Mouse (Mus musculus) forebrain, embryonic 16.5 days (tissue): ENCODE data around the gene Col20a1. TPM values are rescaled to one million over a fixed set of nuclear protein-coding genes. Genes with fewer than 3 reads are reported as not detected.

ENCODE experiments used
- ATAC-seq: fragments of 200-750 bp; cut with Nextera tagmentation; 2 replicates; pipeline ENCODE4 v1.8.0; 2017; ENCODE audit warnings: mild to moderate bottlenecking, moderate library complexity
- H3K27ac ChIP-seq: fragments of 300-500 bp; sonication (generic); 2 replicates; pipeline ENCODE4 v1.5.1; 2014; ENCODE audit warnings: low read length, control low read depth
- H3K27me3 ChIP-seq: fragments of 300-500 bp; sonication (generic); replicated peaks from 2 replicates; pipeline ENCODE4 v1.6.1; 2014; ENCODE audit warnings: low read length; ENCODE audit not compliant: control insufficient read depth, insufficient read depth
- H3K36me3 ChIP-seq: fragments of 300-500 bp; sonication (generic); 2 replicates; pipeline ENCODE4 v1.6.1; 2014; ENCODE audit not compliant: control insufficient read depth, insufficient read depth
- H3K4me1 ChIP-seq: fragments of 300-500 bp; sonication (generic); replicated peaks from 2 replicates; pipeline ENCODE4 v1.6.1; 2014; ENCODE audit warnings: low read length; ENCODE audit not compliant: control insufficient read depth, insufficient read depth
- H3K4me2 ChIP-seq: fragments of 300-500 bp; sonication (generic); 2 replicates; pipeline ENCODE4 v1.6.1; 2014; ENCODE audit warnings: mild to moderate bottlenecking, low read length, control low read depth
- H3K4me3 ChIP-seq: fragments of 300-500 bp; sonication (generic); replicated peaks from 2 replicates; pipeline ENCODE4 v1.5.1; 2014; ENCODE audit warnings: mild to moderate bottlenecking, low read length, control low read depth
- H3K9ac ChIP-seq: fragments of 300-500 bp; sonication (generic); replicated peaks from 2 replicates; pipeline ENCODE4 v1.6.1; 2014; ENCODE audit warnings: low read depth, low read length, control low read depth
- H3K9me3 ChIP-seq: fragments of 300-500 bp; sonication (generic); 2 replicates; pipeline ENCODE4 v1.6.1; 2016; ENCODE audit warnings: low read length; ENCODE audit not compliant: control insufficient read depth
- WGBS: fragments of 180-500 bp; shearing (Covaris S2); extraction: QIAGEN DNeasy Blood & Tissue Kit; methylation state at CpG from one replicate; pipeline ENCODE4 v1.1.7; 2014; 5-methylcytosine and 5-hydroxymethylcytosine counted together
- polyA plus RNA-seq: library from polyadenylated mRNA; unstranded; fragments of >200 nt; fragmentation: Nextera tagmentation; extraction: Ambion mirVana; gene quantifications from 2 replicates; pipeline ENCODE4 v1.2.1, GENCODE M21; 2015

Col20a1 gene
- polyA plus RNA-seq, 1 experiment from 2014 or later, result 0.13 TPM

- Histone ChIP-seq H3K4me1 (peaks cover 7% of the 10 kb centered on the region), H3K4me2 (no peak overlapping the region), H3K4me3 (no peak overlapping the region), H3K36me3 (no peaks in the 10 kb centered on the region), H3K9me3 (no peaks in the 10 kb centered on the region), H3K27ac (no peak overlapping the region), H3K27me3 (no peaks in the 10 kb centered on the region), H3K9ac (no peak overlapping the region)
- no peak for ATAC-seq
- 71% methylated on average over 2 of the region's 2 CpGs for WGBS
Measured at GRCm38 (mm10) chr2:180962616-180963308, 23.6 kb upstream of the Col20a1 start.

GRCm38 (mm10) chr2:180963956-180964355 lies 22.4 kb upstream of the Col20a1 start:
- 5% methylated on average over 5 of the region's 5 CpGs for WGBS
- 0 out of 2 replicates have a peak, but pooled peaks have one; percentile 21 for ATAC-seq
- no peaks in the 10 kb centered on the region for H3K27me3 ChIP-seq

GRCm38 (mm10) chr2:180966092-180966882 lies 20.0 kb upstream of the Col20a1 start:
- H3K4me2 ChIP-seq, result peak overlapping the region; percentile 76
- H3K27ac ChIP-seq, result peak overlapping the region; percentile 83; the same call in 1 of the 2 replicates
- ATAC-seq, result no peak
- no peaks in the 10 kb centered on the region for H3K9me3 ChIP-seq
- H3K4me1 ChIP-seq, result peaks cover 21% of the 10 kb centered on the region
- WGBS, result 11% methylated on average over 14 of the region's 14 CpGs
- peaks cover under 1% of the 10 kb centered on the region; the same call in 1 of the 2 replicates for H3K36me3 ChIP-seq
- H3K9ac ChIP-seq, result peak overlapping the region; percentile 86
- H3K27me3 ChIP-seq, result no peaks in the 10 kb centered on the region
- H3K4me3 ChIP-seq, result peak overlapping the region; percentile 80

More at GRCm38 (mm10) chr2:180963956-180964355, 22.4 kb upstream of the Col20a1 start:
- Histone ChIP-seq H3K27ac (no peak overlapping the region), H3K36me3 (no peaks in the 10 kb centered on the region), H3K4me2 (no peak overlapping the region), H3K9me3 (no peaks in the 10 kb centered on the region), H3K9ac (no peak overlapping the region), H3K4me1 (peaks cover 17% of the 10 kb centered on the region), H3K4me3 (no peak overlapping the region)

GRCm38 (mm10) chr2:180967010-180967763 lies 19.1 kb upstream of the Col20a1 start, which contains the start of gene Arfgap1:
Arfgap1 (plus strand) TSS chr2:180967225.
- Histone ChIP-seq H3K9ac (peak within 1 kb of the TSS; percentile 86), H3K9me3 (no peaks in the 10 kb centered on the region), H3K27ac (peak within 1 kb of the TSS; percentile 83), H3K4me1 (peaks cover 21% of the 10 kb centered on the region), H3K4me2 (peak within 1 kb of the TSS; percentile 76), H3K4me3 (peak within 1 kb of the TSS; percentile 80), H3K27me3 (no peaks in the 10 kb centered on the region), H3K36me3 (peaks cover 8% of the 10 kb centered on the region; the same call in 1 of the 2 replicates)
- peak; percentile 95 for ATAC-seq
- under 1% methylated on average over 57 of the region's 57 CpGs for WGBS

- Histone ChIP-seq H3K27ac (no peak overlapping the region), H3K36me3 (peaks cover 39% of the 10 kb centered on the region), H3K4me2 (no peak overlapping the region), H3K27me3 (no peaks in the 10 kb centered on the region), H3K9me3 (no peaks in the 10 kb centered on the region), H3K4me1 (no peaks in the 10 kb centered on the region), H3K4me3 (no peak overlapping the region), H3K9ac (no peak overlapping the region)
- no peak for ATAC-seq
- 91% methylated on average over 6 of the region's 6 CpGs for WGBS
Measured at GRCm38 (mm10) chr2:180981133-180981532, 5.2 kb upstream of the Col20a1 start.

GRCm38 (mm10) chr2:180985635-180986034 lies 700 bp upstream of the Col20a1 start:
- H3K9me3 ChIP-seq, result no peaks in the 10 kb centered on the region
- no peak overlapping the region for H3K4me2 ChIP-seq
- peaks cover 13% of the 10 kb centered on the region for H3K36me3 ChIP-seq
- no peaks in the 10 kb centered on the region for H3K4me1 ChIP-seq
- no peak overlapping the region for H3K4me3 ChIP-seq
- 71% methylated on average over 2 of the region's 2 CpGs for whole genome bisulfite sequencing
- H3K27me3 ChIP-seq, result no peaks in the 10 kb centered on the region
- H3K27ac ChIP-seq, result no peak overlapping the region
- H3K9ac ChIP-seq, result no peak overlapping the region
- no peak for ATAC-seq

GRCm38 (mm10) chr2:180987001-180987400 lies 666 bp downstream of the Col20a1 start:
- Histone ChIP-seq H3K4me1 (no peaks in the 10 kb centered on the region), H3K27ac (no peak overlapping the region), H3K9me3 (no peaks in the 10 kb centered on the region), H3K36me3 (peaks cover 5% of the 10 kb centered on the region; the same call in 1 of the 2 replicates), H3K27me3 (no peaks in the 10 kb centered on the region), H3K9ac (no peak overlapping the region), H3K4me3 (no peak overlapping the region), H3K4me2 (no peak overlapping the region)
- 93% methylated on average over 1 of the region's 1 CpGs for WGBS
- ATAC-seq, result no peak

- Histone ChIP-seq H3K36me3 (no peaks in the 10 kb centered on the region), H3K9me3 (no peaks in the 10 kb centered on the region), H3K4me1 (no peaks in the 10 kb centered on the region), H3K27me3 (no peaks in the 10 kb centered on the region), H3K4me2 (no peak overlapping the region), H3K27ac (no peak overlapping the region), H3K9ac (no peak overlapping the region), H3K4me3 (no peak overlapping the region)
- ATAC-seq, result no peak
- 63% methylated on average over 5 of the region's 5 CpGs for WGBS
Measured at GRCm38 (mm10) chr2:180987432-180988030, 1.2 kb downstream of the Col20a1 start.
